Mouse (Mus musculus): ENCODE data around the gene March1. TPM values are rescaled to one million over a fixed set of nuclear protein-coding genes. Genes with fewer than 3 reads are reported as not detected.
"Not testable (repeated sequence)": the region's sequence is repeated elsewhere in the genome, so short reads cannot be mapped to it uniquely, and the experiment has no call there.

Gene March1
- polyA plus RNA-seq, 1 experiment, result 0.01 TPM

DNA sequence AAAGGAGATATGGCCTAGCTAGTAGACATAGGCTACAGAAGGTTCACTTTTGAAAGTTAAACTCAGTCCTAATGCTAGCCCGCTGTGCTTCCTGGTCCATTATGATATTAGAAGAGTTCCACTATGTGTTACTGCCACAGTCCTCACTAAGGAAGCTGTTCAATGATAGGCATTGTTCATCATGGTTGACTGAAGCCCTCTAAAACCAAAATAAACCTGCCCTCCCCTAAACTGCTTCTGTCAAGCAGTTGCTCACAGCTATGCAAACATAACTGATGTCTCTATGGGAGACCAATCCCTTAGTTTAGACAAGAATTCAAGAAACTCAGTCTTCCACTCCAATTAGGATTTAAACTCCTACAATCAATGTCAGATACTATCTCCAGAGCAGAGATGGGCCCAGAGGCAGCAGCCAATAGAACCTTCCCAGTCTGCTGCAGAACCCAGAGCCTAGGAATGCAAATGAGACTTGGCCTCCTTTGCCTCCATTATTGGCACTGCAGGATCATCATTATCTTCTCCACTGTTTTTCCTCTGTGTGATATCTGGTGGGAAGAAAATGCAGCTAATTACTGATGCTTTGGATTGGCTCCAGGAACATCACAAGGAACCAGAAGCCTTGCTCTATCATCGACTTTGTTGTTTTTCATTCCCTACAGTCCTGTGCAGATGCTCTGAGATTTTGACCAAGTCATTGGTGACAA, 787.2 kb downstream of the March1 start:
- H3K27me3 ChIP-seq (ENCODE audit: control insufficient read depth, insufficient read depth, insufficient read length), result no peaks in the 10 kb centered on the region
- H3K36me3 ChIP-seq (ENCODE audit: control insufficient read depth, insufficient read depth), result no peaks in the 10 kb centered on the region
- no peaks in the 10 kb centered on the region for H3K79me2 ChIP-seq (ENCODE audit: control insufficient read depth, insufficient read depth)
- H3K4me3 ChIP-seq (ENCODE audit: insufficient read depth, poor library complexity, severe bottlenecking), result no peak overlapping the region
- TF ChIP-seq USF1 (IDR thresholded peaks at IDR 0.05; ENCODE audit: low read depth) (no peak), CTCF (IDR thresholded peaks at IDR 0.05; ENCODE audit: control insufficient read depth, insufficient read depth, insufficient read length) (no peak)
- no peak overlapping the region for H3ac ChIP-seq (ENCODE audit: control insufficient read depth, insufficient read length, low read depth)
- H3K79me3 ChIP-seq (ENCODE audit: low read depth), result no peaks in the 10 kb centered on the region

DNA sequence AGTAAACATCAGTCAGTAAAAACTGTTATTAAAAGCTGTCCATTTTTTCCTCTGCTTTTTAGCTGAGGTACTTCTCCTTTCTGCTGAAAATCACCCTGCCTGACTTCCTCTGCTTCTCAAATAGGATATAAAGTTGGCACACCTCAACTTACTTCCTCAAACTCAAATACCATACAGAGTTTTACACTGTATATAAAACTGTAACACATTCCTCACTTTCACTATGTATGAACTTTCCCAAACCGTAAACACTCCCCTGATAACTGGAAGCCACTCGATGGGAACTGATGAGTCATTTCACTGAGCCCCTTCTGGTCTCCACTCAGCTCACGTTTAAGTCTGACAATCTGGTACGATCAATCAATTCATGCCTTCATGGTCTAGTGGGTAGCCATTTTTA, 788.1 kb downstream of the March1 start:
- not testable (repeated sequence) for H3K4me3 ChIP-seq (ENCODE audit: insufficient read depth, poor library complexity, severe bottlenecking); H3K36me3 ChIP-seq (ENCODE audit: control insufficient read depth, insufficient read depth); H3K27me3 ChIP-seq (ENCODE audit: control insufficient read depth, insufficient read depth, insufficient read length); H3K79me3 ChIP-seq (ENCODE audit: low read depth); H3K79me2 ChIP-seq (ENCODE audit: control insufficient read depth, insufficient read depth); H3ac ChIP-seq (ENCODE audit: control insufficient read depth, insufficient read length, low read depth)

GRCm38 (mm10) chr8:66406596-66407361, 789.1 kb downstream of the March1 start:
- Histone ChIP-seq H3K36me3 (ENCODE audit: control insufficient read depth, insufficient read depth) (no peaks in the 10 kb centered on the region), H3K4me3 (ENCODE audit: insufficient read depth, poor library complexity, severe bottlenecking) (no peak overlapping the region), H3K27me3 (ENCODE audit: control insufficient read depth, insufficient read depth, insufficient read length) (no peaks in the 10 kb centered on the region), H3K79me2 (ENCODE audit: control insufficient read depth, insufficient read depth) (no peaks in the 10 kb centered on the region), H3K79me3 (ENCODE audit: low read depth) (no peaks in the 10 kb centered on the region), H3ac (ENCODE audit: control insufficient read depth, insufficient read length, low read depth) (no peak overlapping the region)
- TF ChIP-seq CTCF (IDR thresholded peaks at IDR 0.05; ENCODE audit: control insufficient read depth, insufficient read depth, insufficient read length) (no peak), MYOG (IDR thresholded peaks at IDR 0.05; ENCODE audit: control insufficient read depth, extremely low read depth, insufficient read length) (no peak), USF1 (IDR thresholded peaks at IDR 0.05; ENCODE audit: low read depth) (no peak), FOSL1 (IDR thresholded peaks at IDR 0.05; ENCODE audit: insufficient read depth, low read length, poor library complexity, severe bottlenecking) (no peak), MYOD1 (IDR thresholded peaks at IDR 0.05; ENCODE audit: control insufficient read depth, insufficient read length, low read depth) (no peak), MAX (IDR thresholded peaks at IDR 0.05) (no peak), CEBPB (IDR thresholded peaks at IDR 0.05; ENCODE audit: low read depth) (no peak)

DNA sequence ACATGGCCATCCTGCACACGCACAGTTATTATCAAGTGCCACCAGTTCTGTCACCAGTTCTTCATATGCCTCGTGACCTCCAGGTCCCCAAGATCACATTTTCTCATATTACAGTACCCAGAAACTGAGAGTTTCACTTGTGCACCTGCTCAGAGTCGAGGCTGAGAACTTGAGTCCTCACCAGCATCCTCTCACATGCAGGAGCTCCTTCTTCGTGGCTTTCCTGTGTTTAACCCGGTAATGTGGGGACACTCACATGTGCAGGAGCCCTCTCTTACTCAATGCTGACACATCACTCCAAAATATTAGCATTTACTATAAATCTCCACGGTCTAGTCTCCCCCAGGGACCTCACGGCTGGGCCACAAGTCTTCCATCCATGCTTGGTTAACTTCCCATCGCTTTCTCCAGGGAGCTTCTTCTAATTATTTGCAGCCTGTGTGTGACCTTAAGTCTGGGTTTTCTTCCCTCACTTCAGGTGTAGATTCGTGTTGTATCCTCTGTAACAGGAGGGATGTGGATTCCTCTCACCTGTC, 792.4 kb downstream of the March1 start:
- no peaks in the 10 kb centered on the region for H3K36me3 ChIP-seq (ENCODE audit: control insufficient read depth, insufficient read depth)
- no peaks in the 10 kb centered on the region for H3K79me2 ChIP-seq (ENCODE audit: control insufficient read depth, insufficient read depth)
- H3K79me3 ChIP-seq (ENCODE audit: low read depth), result no peaks in the 10 kb centered on the region
- H3K27me3 ChIP-seq (ENCODE audit: control insufficient read depth, insufficient read depth, insufficient read length), result no peaks in the 10 kb centered on the region
- TF ChIP-seq CEBPB (IDR thresholded peaks at IDR 0.05; ENCODE audit: low read depth), result no peak
- no peak for TF ChIP-seq CTCF (IDR thresholded peaks at IDR 0.05; ENCODE audit: control insufficient read depth, insufficient read depth, insufficient read length)
- TF ChIP-seq FOSL1 (IDR thresholded peaks at IDR 0.05; ENCODE audit: insufficient read depth, low read length, poor library complexity, severe bottlenecking), result no peak
- TF ChIP-seq MYOG (IDR thresholded peaks at IDR 0.05; ENCODE audit: control insufficient read depth, extremely low read depth, insufficient read length), result no peak
- no peak for TF ChIP-seq MAX (IDR thresholded peaks at IDR 0.05)
- no peak for TF ChIP-seq USF1 (IDR thresholded peaks at IDR 0.05; ENCODE audit: low read depth)
- no peak for TF ChIP-seq MYOD1 (IDR thresholded peaks at IDR 0.05; ENCODE audit: control insufficient read depth, insufficient read length, low read depth)
- H3ac ChIP-seq (ENCODE audit: control insufficient read depth, insufficient read length, low read depth), result no peak overlapping the region
- no peak overlapping the region for H3K4me3 ChIP-seq (ENCODE audit: insufficient read depth, poor library complexity, severe bottlenecking)

GRCm38 (mm10) chr8:66413101-66413500, 795.4 kb downstream of the March1 start:
- no peak overlapping the region for H3K4me3 ChIP-seq (ENCODE audit: insufficient read depth, poor library complexity, severe bottlenecking)
- H3K79me2 ChIP-seq (ENCODE audit: control insufficient read depth, insufficient read depth), result no peaks in the 10 kb centered on the region
- H3K79me3 ChIP-seq (ENCODE audit: low read depth), result no peaks in the 10 kb centered on the region
- H3K36me3 ChIP-seq (ENCODE audit: control insufficient read depth, insufficient read depth), result no peaks in the 10 kb centered on the region
- TF ChIP-seq FOSL1 (IDR thresholded peaks at IDR 0.05; ENCODE audit: insufficient read depth, low read length, poor library complexity, severe bottlenecking), result no peak
- TF ChIP-seq MYOD1 (IDR thresholded peaks at IDR 0.05; ENCODE audit: control insufficient read depth, insufficient read length, low read depth), result no peak
- no peak for TF ChIP-seq USF1 (IDR thresholded peaks at IDR 0.05; ENCODE audit: low read depth)
- TF ChIP-seq CTCF (IDR thresholded peaks at IDR 0.05; ENCODE audit: control insufficient read depth, insufficient read depth, insufficient read length), result no peak
- no peak for TF ChIP-seq CEBPB (IDR thresholded peaks at IDR 0.05; ENCODE audit: low read depth)
- TF ChIP-seq MAX (IDR thresholded peaks at IDR 0.05), result no peak
- no peak for TF ChIP-seq MYOG (IDR thresholded peaks at IDR 0.05; ENCODE audit: control insufficient read depth, extremely low read depth, insufficient read length)
- no peak overlapping the region for H3ac ChIP-seq (ENCODE audit: control insufficient read depth, insufficient read length, low read depth)
- no peaks in the 10 kb centered on the region for H3K27me3 ChIP-seq (ENCODE audit: control insufficient read depth, insufficient read depth, insufficient read length)

- TF ChIP-seq MYOG (IDR thresholded peaks at IDR 0.05; ENCODE audit: control insufficient read depth, extremely low read depth, insufficient read length), result no peak
- TF ChIP-seq MAX (IDR thresholded peaks at IDR 0.05), result no peak
- no peak for TF ChIP-seq FOSL1 (IDR thresholded peaks at IDR 0.05; ENCODE audit: insufficient read depth, low read length, poor library complexity, severe bottlenecking)
- TF ChIP-seq USF1 (IDR thresholded peaks at IDR 0.05; ENCODE audit: low read depth), result no peak
- no peak for TF ChIP-seq CTCF (IDR thresholded peaks at IDR 0.05; ENCODE audit: control insufficient read depth, insufficient read depth, insufficient read length)
- TF ChIP-seq MYOD1 (IDR thresholded peaks at IDR 0.05; ENCODE audit: control insufficient read depth, insufficient read length, low read depth), result no peak
- no peak for TF ChIP-seq CEBPB (IDR thresholded peaks at IDR 0.05; ENCODE audit: low read depth)
- Histone ChIP-seq H3K27me3 (ENCODE audit: control insufficient read depth, insufficient read depth, insufficient read length) (no peaks in the 10 kb centered on the region), H3K79me3 (ENCODE audit: low read depth) (no peaks in the 10 kb centered on the region), H3K4me3 (ENCODE audit: insufficient read depth, poor library complexity, severe bottlenecking) (no peak overlapping the region), H3ac (ENCODE audit: control insufficient read depth, insufficient read length, low read depth) (no peak overlapping the region), H3K36me3 (ENCODE audit: control insufficient read depth, insufficient read depth) (no peaks in the 10 kb centered on the region), H3K79me2 (ENCODE audit: control insufficient read depth, insufficient read depth) (no peaks in the 10 kb centered on the region)
Observed at GRCm38 (mm10) chr8:66415234-66415633, 797.5 kb downstream of the March1 start.

GRCm38 (mm10) chr8:66417591-66417990, 799.9 kb downstream of the March1 start:
- not testable (repeated sequence) for H3K27me3 ChIP-seq (ENCODE audit: control insufficient read depth, insufficient read depth, insufficient read length); H3K4me3 ChIP-seq (ENCODE audit: insufficient read depth, poor library complexity, severe bottlenecking); H3K36me3 ChIP-seq (ENCODE audit: control insufficient read depth, insufficient read depth); H3K79me2 ChIP-seq (ENCODE audit: control insufficient read depth, insufficient read depth); H3ac ChIP-seq (ENCODE audit: control insufficient read depth, insufficient read length, low read depth); H3K79me3 ChIP-seq (ENCODE audit: low read depth)

Data from C2C12 (cell line).